In genomic region chr15:82148510-82148911, GRCm38 (mm10) we compare ENCODE assay signal across 8 mouse cellular contexts. TPM values are rescaled to one million over a fixed set of nuclear protein-coding genes. Genes with fewer than 3 reads are reported as not detected.
DNase-seq lines count a peak whose midpoint lies in the region; ATAC-seq lines count a peak whose summit lies in the region.

No protein-coding gene starts in this region.

- H3K4me1 ChIP-seq in heart, embryonic 11.5 days (ENCODE audit: control insufficient read depth, insufficient read depth, low read length) = peaks cover 21% of the 10 kb centered on the region
- peaks cover 66% of the 10 kb centered on the region for H3K4me1 ChIP-seq in forebrain, embryonic 12.5 days
- peaks cover 84% of the 10 kb centered on the region for H3K4me1 ChIP-seq in liver, embryonic 15.5 days (replicated peaks)

- peak overlapping the region; percentile 93 for H3K4me2 ChIP-seq in heart, embryonic 11.5 days
- peak overlapping the region; percentile 89 for H3K4me2 ChIP-seq in forebrain, embryonic 12.5 days
- H3K4me2 ChIP-seq in liver, embryonic 15.5 days = peak overlapping the region; percentile 86

- WGBS in heart, embryonic 11.5 days (ENCODE audit: insufficient replicate concordance) = 28% methylated on average over 9 of the region's 9 CpGs
- 18% methylated on average over 9 of the region's 9 CpGs for WGBS in forebrain, embryonic 12.5 days
- WGBS in liver, embryonic 15.5 days (ENCODE audit: insufficient replicate concordance) = 13% methylated on average over 9 of the region's 9 CpGs

- no peak overlapping the region for H3K27ac ChIP-seq in heart, embryonic 11.5 days (ENCODE audit: low read depth, low read length)
- peak overlapping the region; percentile 99 for H3K27ac ChIP-seq in forebrain, embryonic 12.5 days
- peak overlapping the region; percentile 90 for H3K27ac ChIP-seq in liver, embryonic 15.5 days (replicated peaks)

- H3K27me3 ChIP-seq in heart, embryonic 11.5 days (ENCODE audit: control insufficient read depth, insufficient read depth, low read length) = no peaks in the 10 kb centered on the region
- no peaks in the 10 kb centered on the region for H3K27me3 ChIP-seq in forebrain, embryonic 12.5 days
- H3K27me3 ChIP-seq in liver, embryonic 15.5 days = no peaks in the 10 kb centered on the region

- H3K9me3 ChIP-seq in heart, embryonic 11.5 days (replicated peaks; ENCODE audit: control insufficient read depth, low read length) = no peaks in the 10 kb centered on the region
- no peaks in the 10 kb centered on the region for H3K9me3 ChIP-seq in forebrain, embryonic 12.5 days
- no peaks in the 10 kb centered on the region for H3K9me3 ChIP-seq in liver, embryonic 15.5 days (replicated peaks)

- DNase-seq in heart, adult 11 months = no peak
- peak; percentile 60 for DNase-seq in CD4-positive helper T cell, adult 2 months (ENCODE audit: low read depth, low spot score)
- no peak for DNase-seq in right cerebral cortex, postnatal 4 days
- DNase-seq in urinary bladder, postnatal 14 days (ENCODE audit: low spot score) = no peak
- no peak for DNase-seq in left cerebral cortex, adult 9 months (ENCODE audit: low spot score in 2 of 2)

- H3K36me3 ChIP-seq in heart, embryonic 11.5 days (ENCODE audit: control insufficient read depth, insufficient read depth, low read length) = no peaks in the 10 kb centered on the region
- H3K36me3 ChIP-seq in forebrain, embryonic 12.5 days (replicated peaks) = peaks cover 19% of the 10 kb centered on the region
- 0 out of 2 replicates have a peak, but pooled peaks cover 5% of the 10 kb centered on the region for H3K36me3 ChIP-seq in liver, embryonic 15.5 days (replicated peaks)

- H3K4me3 ChIP-seq in heart, embryonic 11.5 days (ENCODE audit: low read depth, low read length) = peak overlapping the region; percentile 84
- peak overlapping the region; percentile 92 for H3K4me3 ChIP-seq in forebrain, embryonic 12.5 days (replicated peaks)
- H3K4me3 ChIP-seq in liver, embryonic 15.5 days (replicated peaks) = peak overlapping the region; percentile 87

- H3K9ac ChIP-seq in heart, embryonic 11.5 days (ENCODE audit: low read depth, low read length) = peak overlapping the region; percentile 90
- H3K9ac ChIP-seq in forebrain, embryonic 12.5 days = peak overlapping the region; percentile 94
- peak overlapping the region; percentile 96 for H3K9ac ChIP-seq in liver, embryonic 15.5 days

- no peak for ATAC-seq in heart, embryonic 11.5 days (replicated peaks; ENCODE audit: insufficient number of reproducible peaks, low FRiP score, low TSS enrichment)
- ATAC-seq in forebrain, embryonic 12.5 days (ENCODE audit: low FRiP score) = no peak
- no peak for ATAC-seq in liver, embryonic 15.5 days (ENCODE audit: insufficient read depth)

RNA-seq across cellular contexts. Expression of gene Srebf2, which starts 1.5 kb away (rescaled TPM):
- polyA plus RNA-seq in heart, embryonic 11.5 days (2014; fragmentation: Nextera tagmentation; extraction: Ambion mirVana) = 82.3 and 88.1 TPM in 2 replicates
- polyA plus RNA-seq in forebrain, embryonic 12.5 days (2016; fragmentation: Nextera tagmentation; extraction: Ambion mirVana) = 244 and 265 TPM in 2 replicates
- polyA plus RNA-seq in liver, embryonic 15.5 days (2015; fragmentation: Nextera tagmentation; extraction: Ambion mirVana) = 53.6 and 61.3 TPM in 2 replicates

RNA-seq across cellular contexts. Expression of gene Ccdc134, which starts 20.8 kb away (rescaled TPM):
- polyA plus RNA-seq in heart, embryonic 11.5 days (2014; fragmentation: Nextera tagmentation; extraction: Ambion mirVana) = 9.5 and 9.6 TPM in 2 replicates
- 17.5 and 19.0 TPM in 2 replicates for polyA plus RNA-seq in forebrain, embryonic 12.5 days (2016; fragmentation: Nextera tagmentation; extraction: Ambion mirVana)
- polyA plus RNA-seq in liver, embryonic 15.5 days (2015; fragmentation: Nextera tagmentation; extraction: Ambion mirVana) = 7.0 and 7.7 TPM in 2 replicates
